Mouse (Mus musculus) frontal cortex, postnatal 10 days (tissue): ENCODE data around the gene Tspan18.

Experiments
- DNase-seq, 2 experiments: peaks; one replicate each; pipeline ENCODE4 v3.0.0; 2022; ENCODE audit warnings: low spot score in 2 of 2, mixed read lengths in 1 of 2

Gene Tspan18

DNA sequence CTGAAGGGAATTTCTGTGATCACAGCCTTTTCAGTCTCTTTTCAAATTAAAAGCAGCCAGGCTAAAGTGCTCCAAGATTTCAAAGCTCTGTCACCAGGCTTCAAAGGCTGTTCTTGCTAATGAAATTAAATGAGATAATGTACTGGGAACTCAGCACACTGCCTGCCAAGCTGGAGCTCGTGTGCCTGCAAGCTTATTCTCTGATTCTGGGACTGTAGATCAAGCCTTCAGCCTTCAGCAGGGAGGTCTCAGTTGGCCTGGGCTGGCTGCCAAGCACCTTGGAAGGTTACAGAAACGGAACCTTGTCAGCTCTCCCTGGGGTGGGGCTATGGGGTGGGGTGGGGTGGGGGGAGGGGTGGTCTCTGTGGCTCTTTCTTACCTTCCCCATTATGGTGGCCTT, 171.0 kb downstream of the Tspan18 start:
- DNase-seq, result no peak

DNA sequence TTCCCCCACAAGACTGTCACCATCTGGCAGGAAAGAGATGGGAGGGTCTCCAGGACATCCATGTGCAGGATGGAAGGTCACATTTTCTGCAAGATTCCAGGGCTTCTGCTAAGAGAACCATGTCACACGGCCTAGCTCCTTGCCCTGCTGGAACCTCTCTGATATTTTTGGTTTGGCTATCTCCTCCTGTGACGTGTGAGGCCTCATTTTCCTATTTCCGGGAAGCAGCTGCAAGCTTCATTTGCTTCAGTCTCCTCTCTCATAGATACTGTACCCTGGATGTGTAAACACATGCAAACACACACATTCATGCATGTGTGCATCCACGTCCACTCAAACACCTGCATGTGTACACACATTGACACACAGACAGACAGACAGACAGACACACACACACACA, 171.5 kb downstream of the Tspan18 start:
- no peak for DNase-seq

DNA sequence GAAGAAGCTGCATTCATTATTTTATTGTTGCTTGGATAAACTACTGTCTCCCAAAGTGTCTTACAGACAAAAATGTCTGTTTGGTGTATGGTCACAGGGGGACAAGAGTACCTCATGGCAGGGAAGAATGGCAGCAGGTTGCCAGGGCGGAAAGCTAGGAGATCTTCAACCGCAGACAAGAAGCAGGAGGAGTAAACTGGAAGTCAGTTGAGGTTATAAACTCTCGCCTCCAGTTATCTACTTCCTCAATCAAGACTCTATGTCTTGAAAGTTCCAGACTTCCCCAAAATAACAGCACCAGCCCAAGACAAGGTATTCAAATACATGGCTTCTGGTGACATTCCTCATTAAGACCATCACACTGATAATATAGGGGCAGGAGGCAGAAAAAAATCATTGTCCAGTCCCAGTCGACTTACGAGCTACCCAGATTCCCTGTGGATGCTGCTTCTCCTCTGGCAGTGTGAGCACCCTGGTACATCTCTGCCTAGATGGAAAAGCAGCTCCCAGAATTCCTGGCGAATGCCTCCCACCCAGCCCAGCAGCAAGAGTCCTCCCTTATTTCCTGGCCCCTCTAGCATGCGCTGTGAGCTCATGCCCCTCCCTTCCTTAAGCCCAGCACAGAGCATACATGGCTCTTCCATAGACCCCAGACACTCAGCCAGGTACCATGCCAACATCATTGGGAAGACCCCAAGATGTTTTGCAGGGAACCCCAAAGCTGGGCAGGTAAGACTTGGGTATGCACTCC, 172.2 kb downstream of the Tspan18 start:
- DNase-seq, result no peak

DNA sequence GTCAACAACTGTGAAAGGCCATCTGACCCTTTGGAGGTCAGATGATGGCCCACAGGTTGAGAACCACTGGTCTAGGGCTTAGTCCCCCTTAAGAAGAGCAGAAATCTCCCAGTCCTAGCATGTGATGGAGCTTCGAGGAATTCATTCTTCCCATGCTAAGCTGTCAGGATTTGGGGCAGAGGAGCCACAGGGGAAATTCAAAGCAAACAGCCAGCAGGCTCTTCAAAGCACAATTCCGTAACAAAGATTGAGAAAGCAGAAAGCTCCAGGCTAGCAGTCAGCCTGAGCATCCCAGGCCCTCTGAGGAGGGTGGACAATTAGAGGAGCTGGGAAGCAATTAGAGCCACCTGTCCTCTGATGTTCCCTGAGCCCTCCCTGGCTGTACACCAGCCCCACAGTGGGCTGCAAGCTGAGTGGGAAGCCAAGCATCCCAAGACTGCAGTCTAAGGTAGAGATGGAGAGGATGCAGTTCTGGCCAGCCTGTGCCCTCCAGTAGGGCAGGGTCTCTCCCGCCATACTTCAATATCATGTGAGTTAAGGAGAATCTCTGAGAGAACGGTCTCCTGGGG, 173.8 kb downstream of the Tspan18 start:
- DNase-seq, result no peak

DNA sequence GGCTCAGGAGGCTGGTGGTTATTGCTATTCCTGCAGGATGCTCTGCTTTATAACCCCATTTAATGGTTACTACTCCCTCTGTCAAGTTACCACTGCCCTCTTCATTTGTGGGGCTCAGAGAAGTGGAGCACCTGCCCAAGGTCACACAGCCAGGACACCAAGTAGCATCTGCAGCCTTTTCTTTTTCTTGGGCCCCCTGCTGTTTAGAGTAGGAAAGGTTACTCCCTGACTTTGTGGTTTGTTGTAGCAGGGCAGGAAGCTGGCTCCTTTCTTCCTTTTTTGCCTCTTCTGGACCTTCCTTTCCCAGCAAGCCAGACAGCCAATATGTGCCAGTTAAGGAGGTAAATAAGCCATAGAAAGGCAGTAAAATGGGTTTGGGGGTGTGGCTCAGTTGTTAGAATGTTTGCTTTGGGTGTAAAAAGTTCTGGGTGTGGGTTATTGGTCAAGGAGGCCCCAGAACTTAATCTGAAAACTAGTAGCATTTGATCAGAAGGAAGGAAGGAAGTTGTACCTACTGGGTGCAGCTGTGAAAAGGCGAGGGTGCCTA, 179.7 kb downstream of the Tspan18 start:
- no peak for DNase-seq

DNA sequence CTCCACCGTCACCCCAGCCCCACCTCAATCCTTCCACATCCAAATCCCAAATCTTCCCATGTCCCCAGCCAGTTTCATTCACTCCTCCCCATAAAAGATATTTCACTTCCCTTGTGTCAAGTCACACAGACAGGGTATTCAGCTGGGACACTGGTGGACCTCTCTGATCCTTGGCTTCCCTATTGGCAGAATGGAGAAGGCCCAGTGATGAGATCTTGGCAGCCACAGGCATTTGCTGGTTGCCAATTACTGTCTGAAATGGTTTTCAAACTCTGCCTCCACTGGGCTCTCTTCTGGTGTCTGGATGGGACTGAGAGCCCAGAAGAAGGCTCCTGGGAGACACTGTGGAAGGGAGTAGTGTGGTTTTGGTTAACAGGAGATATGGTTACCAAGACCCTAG, 180.5 kb downstream of the Tspan18 start:
- DNase-seq, result no peak

DNA sequence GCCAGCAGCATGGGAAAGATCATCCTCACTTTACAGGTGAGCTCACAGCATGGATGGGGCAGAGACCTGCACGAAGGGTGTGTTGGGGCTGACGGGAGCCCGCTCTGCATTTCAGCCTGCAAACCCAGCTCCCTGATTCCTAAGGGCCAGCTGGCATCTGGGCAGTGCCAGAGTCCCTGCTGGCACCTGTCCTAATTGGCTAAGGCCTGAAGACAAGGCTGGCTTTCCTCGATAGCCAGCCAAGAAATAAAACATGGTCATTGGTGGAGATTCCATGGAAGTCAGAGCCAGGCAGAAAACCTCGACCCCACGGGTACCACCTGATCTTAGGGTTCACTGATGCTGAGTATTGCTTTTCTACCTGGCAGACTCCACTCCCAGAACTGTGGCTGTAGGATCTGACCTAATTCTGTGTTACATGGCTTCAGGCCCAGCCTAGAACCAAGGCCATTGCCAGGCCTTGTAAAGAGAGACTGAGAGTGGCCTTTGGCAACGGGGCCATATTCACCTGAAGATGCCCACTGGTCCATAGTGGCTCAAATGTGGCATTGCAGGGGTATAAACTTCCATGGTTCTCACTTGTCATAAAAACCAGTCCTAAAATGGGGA, 181.3 kb downstream of the Tspan18 start:
- DNase-seq, result no peak

DNA sequence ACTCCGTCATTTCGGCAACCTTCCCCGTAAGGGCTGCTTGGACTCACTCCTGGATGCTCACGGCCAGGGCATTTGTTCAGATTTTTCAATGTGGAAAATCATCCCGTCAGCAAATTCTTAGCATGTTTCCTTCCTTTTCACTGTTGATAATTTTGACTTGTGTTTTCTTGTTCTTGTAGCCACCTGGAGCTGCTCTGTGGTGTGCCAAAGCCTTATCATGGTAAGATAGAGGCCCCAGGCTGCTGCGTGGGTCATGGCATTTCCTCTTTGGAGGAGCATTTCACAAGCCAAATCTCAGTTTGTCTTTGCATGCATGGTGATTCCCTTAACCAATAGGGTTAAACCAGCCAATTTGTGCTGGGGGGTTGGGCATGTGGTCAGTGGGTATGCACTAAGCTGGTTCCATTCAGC, 182.1 kb downstream of the Tspan18 start:
- DNase-seq, result no peak
